Mouse (Mus musculus) kidney, adult 2 months (tissue): ENCODE measurements around the gene Ranbp6.

Experiments used
- CTCF ChIP-seq: fragments of 200-500 bp; conservative IDR thresholded peaks from 2 replicates; pipeline ENCODE4 v1.5.1; 2011; ENCODE audit warnings: low read depth, mild to moderate bottlenecking, control low read depth, low read length, moderate library complexity, mixed read lengths; ENCODE audit not compliant: insufficient read depth, insufficient read length
- POLR2A ChIP-seq: fragments of 200-500 bp; IDR thresholded peaks from one replicate; pipeline ENCODE4 v1.6.1; 2011; ENCODE audit warnings: low read depth, low read length, control low read depth

DNA sequence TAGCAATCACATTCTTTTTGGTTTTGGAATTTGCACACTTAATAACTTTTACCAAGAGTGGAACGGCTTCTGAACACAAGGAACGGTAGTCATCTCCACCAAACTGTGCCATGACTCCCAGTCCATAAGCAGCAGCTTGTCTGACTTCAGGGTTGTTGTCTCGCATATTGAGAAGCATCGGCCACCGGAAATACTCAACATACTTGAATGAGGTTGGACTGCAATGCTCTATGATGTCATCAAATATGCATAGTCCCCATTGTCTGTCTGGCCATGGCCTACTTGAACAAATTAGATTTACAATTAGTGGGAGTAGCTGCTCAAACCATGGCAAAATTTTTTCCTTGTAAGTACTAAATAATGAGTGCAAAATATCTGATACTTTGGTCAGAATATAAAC lies 2.8 kb downstream of the Ranbp6 start:
- TF ChIP-seq CTCF = no peak
- no peak for TF ChIP-seq POLR2A
